Mouse (Mus musculus) midbrain, embryonic 14.5 days (tissue): ENCODE measurements around the gene Ncmap. TPM values are rescaled to one million over a fixed set of nuclear protein-coding genes. Genes with fewer than 3 reads are reported as not detected.
"Not testable (repeated sequence)": the region's sequence is repeated elsewhere in the genome, so short reads cannot be mapped to it uniquely, and the experiment has no call there.

ENCODE experiments used
- ATAC-seq: fragments of 200-750 bp; cut with Nextera tagmentation; 2 replicates; pipeline ENCODE4 v1.8.0; 2017; ENCODE audit warnings: moderate number of reproducible peaks, moderate library complexity; ENCODE audit not compliant: low FRiP score, low TSS enrichment
- DNase-seq: peaks from one replicate; pipeline ENCODE4 v3.0.0-alpha.2; 2015
- H3K27ac ChIP-seq: fragments of 300-500 bp; sonication (generic); replicated peaks from 2 replicates; pipeline ENCODE4 v1.5.1; 2014; ENCODE audit warnings: mild to moderate bottlenecking, low read depth, low read length, moderate library complexity
- H3K27me3 ChIP-seq: fragments of 300-500 bp; sonication (generic); 2 replicates; pipeline ENCODE4 v1.6.1; 2014; ENCODE audit warnings: low read length, control low read depth, mixed read lengths; ENCODE audit not compliant: control insufficient read depth, insufficient read depth
- H3K36me3 ChIP-seq: fragments of 300-500 bp; sonication (generic); 2 replicates; pipeline ENCODE4 v1.6.1; 2014; ENCODE audit warnings: low read length, control low read depth; ENCODE audit not compliant: control insufficient read depth, insufficient read depth
- H3K4me1 ChIP-seq: fragments of 300-500 bp; sonication (generic); 2 replicates; pipeline ENCODE4 v1.6.1; 2014; ENCODE audit warnings: mild to moderate bottlenecking, antibody characterized with exemption, low read length, control low read depth; ENCODE audit not compliant: control insufficient read depth, insufficient read depth
- H3K4me2 ChIP-seq: fragments of 300-500 bp; sonication (generic); 2 replicates; pipeline ENCODE4 v1.6.1; 2014; ENCODE audit warnings: mild to moderate bottlenecking, low read length, moderate library complexity
- H3K4me3 ChIP-seq: fragments of 300-500 bp; sonication (generic); replicated peaks from 2 replicates; pipeline ENCODE4 v1.5.1; 2014; ENCODE audit warnings: low read depth, low read length
- H3K9ac ChIP-seq: fragments of 300-500 bp; sonication (generic); replicated peaks from 2 replicates; pipeline ENCODE4 v1.6.1; 2014; ENCODE audit warnings: mild to moderate bottlenecking, low read length, moderate library complexity
- H3K9me3 ChIP-seq: fragments of 300-500 bp; sonication (generic); 2 replicates; pipeline ENCODE4 v1.6.1; 2016; ENCODE audit warnings: low read length, control low read depth, mixed read lengths; ENCODE audit not compliant: control insufficient read depth
- WGBS: fragments of 180-500 bp; shearing (Covaris S2); extraction: QIAGEN DNeasy Blood & Tissue Kit; methylation state at CpG from one replicate; pipeline ENCODE4 v1.1.7; 2014; 5-methylcytosine and 5-hydroxymethylcytosine counted together
- polyA plus RNA-seq: library from polyadenylated mRNA; unstranded; fragments of >200 nt; fragmentation: Nextera tagmentation; extraction: Ambion mirVana; gene quantifications from 2 replicates; pipeline ENCODE4 v1.2.1, GENCODE M21; 2014

Gene Ncmap
- polyA plus RNA-seq, 1 experiment from 2014 or later: 0.67 TPM

- no peak for ATAC-seq
- 81% methylated on average over 5 of the region's 5 CpGs for WGBS
- no peak overlapping the region for H3K4me2 ChIP-seq
- H3K27ac ChIP-seq: no peak overlapping the region
- H3K4me1 ChIP-seq: no peaks in the 10 kb centered on the region
- H3K36me3 ChIP-seq: no peaks in the 10 kb centered on the region
- no peak for DNase-seq
- H3K9me3 ChIP-seq: no peaks in the 10 kb centered on the region
- H3K9ac ChIP-seq: no peak overlapping the region
- H3K27me3 ChIP-seq: no peaks in the 10 kb centered on the region
- H3K4me3 ChIP-seq: no peak overlapping the region
These were observed 24.7 kb downstream of the Ncmap start for GRCm38 (mm10) chr4:135373299-135373698.

GRCm38 (mm10) chr4:135370372-135370771 lies 27.7 kb downstream of the Ncmap start:
- H3K4me1 ChIP-seq: no peaks in the 10 kb centered on the region
- 81% methylated on average over 11 of the region's 11 CpGs for WGBS
- H3K27ac ChIP-seq: no peak overlapping the region
- no peak overlapping the region for H3K4me2 ChIP-seq
- H3K36me3 ChIP-seq: no peaks in the 10 kb centered on the region
- DNase-seq (no peak), ATAC-seq (no peak)
- H3K9ac ChIP-seq: no peak overlapping the region
- no peaks in the 10 kb centered on the region for H3K9me3 ChIP-seq
- no peaks in the 10 kb centered on the region for H3K27me3 ChIP-seq
- H3K4me3 ChIP-seq: no peak overlapping the region

GRCm38 (mm10) chr4:135362828-135363227 lies 35.2 kb downstream of the Ncmap start:
- Histone ChIP-seq H3K27me3 (no peaks in the 10 kb centered on the region), H3K9ac (no peak overlapping the region), H3K36me3 (no peaks in the 10 kb centered on the region), H3K4me1 (no peaks in the 10 kb centered on the region), H3K9me3 (no peaks in the 10 kb centered on the region), H3K27ac (no peak overlapping the region), H3K4me2 (no peak overlapping the region), H3K4me3 (no peak overlapping the region)
- 22% methylated on average over 6 of the region's 6 CpGs for WGBS
- DNase-seq (no peak), ATAC-seq (no peak)

GRCm38 (mm10) chr4:135361722-135362121 lies 36.3 kb downstream of the Ncmap start:
- WGBS: 93% methylated on average over 12 of the region's 12 CpGs
- no peak overlapping the region for H3K4me2 ChIP-seq
- H3K36me3 ChIP-seq: no peaks in the 10 kb centered on the region
- H3K4me1 ChIP-seq: no peaks in the 10 kb centered on the region
- no peak overlapping the region for H3K4me3 ChIP-seq
- no peaks in the 10 kb centered on the region for H3K9me3 ChIP-seq
- no peak for DNase-seq
- no peaks in the 10 kb centered on the region for H3K27me3 ChIP-seq
- H3K27ac ChIP-seq: no peak overlapping the region
- no peak overlapping the region for H3K9ac ChIP-seq
- no peak for ATAC-seq

- no peak overlapping the region for H3K9ac ChIP-seq
- no peaks in the 10 kb centered on the region for H3K27me3 ChIP-seq
- H3K9me3 ChIP-seq: no peaks in the 10 kb centered on the region
- H3K27ac ChIP-seq: no peak overlapping the region
- DNase-seq (peak; percentile 84), ATAC-seq (no peak)
- no peak overlapping the region for H3K4me3 ChIP-seq
- H3K36me3 ChIP-seq: no peaks in the 10 kb centered on the region
- H3K4me1 ChIP-seq: peaks cover 8% of the 10 kb centered on the region
- H3K4me2 ChIP-seq: no peak overlapping the region
- WGBS: 3% methylated on average over 6 of the region's 6 CpGs
These were observed 39.3 kb downstream of the Ncmap start for GRCm38 (mm10) chr4:135358736-135359135.

GRCm38 (mm10) chr4:135357221-135357920 lies 40.7 kb downstream of the Ncmap start:
- Histone ChIP-seq H3K4me3 (no peak overlapping the region), H3K27me3 (no peaks in the 10 kb centered on the region), H3K27ac (no peak overlapping the region), H3K4me2 (no peak overlapping the region), H3K9ac (no peak overlapping the region), H3K4me1 (peaks cover 8% of the 10 kb centered on the region), H3K9me3 (no peaks in the 10 kb centered on the region), H3K36me3 (no peaks in the 10 kb centered on the region)
- DNase-seq: no peak
- ATAC-seq: no peak
- 85% methylated on average over 12 of the region's 12 CpGs for WGBS

GRCm38 (mm10) chr4:135355886-135356550 lies 42.0 kb downstream of the Ncmap start:
- ATAC-seq (no peak), DNase-seq (no peak)
- Histone ChIP-seq H3K4me2 (no peak overlapping the region), H3K4me1 (peaks cover 20% of the 10 kb centered on the region), H3K36me3 (no peaks in the 10 kb centered on the region), H3K9me3 (no peaks in the 10 kb centered on the region), H3K4me3 (no peak overlapping the region), H3K27me3 (no peaks in the 10 kb centered on the region), H3K27ac (no peak overlapping the region), H3K9ac (no peak overlapping the region)
- WGBS: 84% methylated on average over 9 of the region's 9 CpGs

GRCm38 (mm10) chr4:135354751-135355150 lies 43.3 kb downstream of the Ncmap start:
- H3K4me1 ChIP-seq: peaks cover 20% of the 10 kb centered on the region
- not testable (repeated sequence) for H3K9ac ChIP-seq, H3K27me3 ChIP-seq, H3K36me3 ChIP-seq, H3K4me3 ChIP-seq, ATAC-seq, H3K9me3 ChIP-seq, DNase-seq, H3K4me2 ChIP-seq
- 0 out of 2 replicates have a peak overlapping the region, but pooled peaks have one; percentile 92 for H3K27ac ChIP-seq
